Mouse (Mus musculus): ENCODE data around the gene Trpv2.

DNA sequence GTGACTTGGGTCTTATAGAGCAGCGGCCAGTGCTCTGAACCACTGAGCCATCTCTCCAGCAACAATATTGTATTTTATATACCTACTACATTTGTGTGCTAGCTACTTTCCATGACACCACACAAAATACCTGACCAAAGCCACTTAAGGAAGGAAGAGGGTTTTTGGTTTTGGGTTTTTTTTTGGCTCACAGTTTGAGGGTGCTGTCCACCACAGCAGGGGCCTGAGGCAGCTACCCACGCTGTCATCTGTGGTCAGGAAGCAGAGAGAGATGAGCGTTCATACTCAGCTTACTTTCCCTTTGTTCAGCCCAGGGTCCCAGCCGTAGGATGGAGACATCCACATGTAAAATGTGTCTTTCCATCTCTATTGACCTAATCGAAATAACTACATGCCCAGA is 12.7 kb downstream of the Trpv2 start:
- no peak for TF ChIP-seq CTCF (conservative IDR thresholded peaks at IDR 0.05; ENCODE audit: low read length)
- TF ChIP-seq POU5F1 (IDR thresholded peaks at IDR 0.05; ENCODE audit: borderline replicate concordance, low read length): no peak
